Mouse (Mus musculus) c-Kit-positive CD71-positive TER-119-negative erythroid progenitor cells, embryonic 14.5 days (primary cell): ENCODE results near the gene Cfap57.
"Not testable (repeated sequence)": the region's sequence is repeated elsewhere in the genome, so short reads cannot be mapped to it uniquely, and the experiment has no call there.

ENCODE experiments used
- DNase-seq: peaks from one replicate; pipeline ENCODE4 v3.0.0-alpha.2; 2013; ENCODE audit warnings: low read depth

The Cfap57 gene

GRCm38 (mm10) chr4:118518208-118518607, 102.4 kb downstream of the Cfap57 start:
- no peak for DNase-seq

- no peak for DNase-seq
These were observed 103.0 kb downstream of the Cfap57 start for GRCm38 (mm10) chr4:118517497-118518146.

- DNase-seq, result peak; percentile 16
These were observed 103.7 kb downstream of the Cfap57 start for GRCm38 (mm10) chr4:118516699-118517496.

GRCm38 (mm10) chr4:118509050-118509449, 111.5 kb downstream of the Cfap57 start:
- no peak for DNase-seq

- DNase-seq, result not testable (repeated sequence)
These were observed 113.4 kb downstream of the Cfap57 start for GRCm38 (mm10) chr4:118507171-118507570.

- no peak for DNase-seq
These were observed 115.0 kb downstream of the Cfap57 start for GRCm38 (mm10) chr4:118505551-118505950.
